Mouse (Mus musculus): ENCODE measurements at regions not wholly inside any gene's neighbourhood (a gene's known extent, or its start where the extent isn't known, plus 50 kb on each side); places are given as distances from the start of the nearest gene placed in this dataset.

- DNase-seq (ENCODE audit: low spot score): peak; percentile 26
- Histone ChIP-seq H3K4me2 (ENCODE audit: low read length) (no peak overlapping the region), H3K36me3 (ENCODE audit: insufficient read depth, low read length) (no peaks in the 10 kb centered on the region), H3K4me3 (replicated peaks; ENCODE audit: low read depth, low read length) (no peak overlapping the region), H3K9ac (ENCODE audit: low read depth, low read length) (no peak overlapping the region), H3K27me3 (ENCODE audit: insufficient read depth, low read length) (no peaks in the 10 kb centered on the region), H3K4me1 (replicated peaks; ENCODE audit: insufficient read depth, low read length) (no peaks in the 10 kb centered on the region), H3K27ac (no peak overlapping the region), H3K9me3 (replicated peaks; ENCODE audit: low read length) (no peaks in the 10 kb centered on the region)
- peak; percentile 46; the same call in 1 of the 2 replicates for ATAC-seq (replicated peaks; ENCODE audit: low FRiP score, low read depth)
- TF ChIP-seq CTCF (IDR thresholded peaks at IDR 0.05; ENCODE audit: low read depth): no peak
- WGBS: 26% methylated on average over 8 of the region's 8 CpGs
Observed at GRCm38 (mm10) chr6:140288799-140289198, 135.1 kb upstream of the Plekha5 start.

- H3K4me3 ChIP-seq (replicated peaks; ENCODE audit: low read depth, low read length): no peak overlapping the region
- DNase-seq (ENCODE audit: low spot score) (no peak), ATAC-seq (replicated peaks; ENCODE audit: low FRiP score, low read depth) (no peak)
- 78% methylated on average over 7 of the region's 7 CpGs for WGBS
- H3K4me1 ChIP-seq (replicated peaks; ENCODE audit: insufficient read depth, low read length): peaks cover 4% of the 10 kb centered on the region; the same call in 1 of the 2 replicates
- no peak for TF ChIP-seq CTCF (IDR thresholded peaks at IDR 0.05; ENCODE audit: low read depth)
- H3K27ac ChIP-seq: no peak overlapping the region; the same call in 1 of the 2 replicates
- H3K9me3 ChIP-seq (replicated peaks; ENCODE audit: low read length): no peaks in the 10 kb centered on the region
- no peaks in the 10 kb centered on the region for H3K36me3 ChIP-seq (ENCODE audit: insufficient read depth, low read length)
- no peak overlapping the region for H3K9ac ChIP-seq (ENCODE audit: low read depth, low read length)
- H3K4me2 ChIP-seq (ENCODE audit: low read length): no peak overlapping the region
- no peaks in the 10 kb centered on the region for H3K27me3 ChIP-seq (ENCODE audit: insufficient read depth, low read length)
Observed at GRCm38 (mm10) chr6:140282285-140282577, 141.6 kb upstream of the Plekha5 start.

- H3K27ac ChIP-seq: peak overlapping the region; percentile 68; the same call in 1 of the 2 replicates
- H3K4me2 ChIP-seq (ENCODE audit: low read length): no peak overlapping the region
- no peak for ATAC-seq (replicated peaks; ENCODE audit: low FRiP score, low read depth)
Observed at GRCm38 (mm10) chr6:140281488-140282284, 142.2 kb upstream of the Plekha5 start.

GRCm38 (mm10) chr6:140280817-140281475 lies 142.9 kb upstream of the Plekha5 start:
- no peaks in the 10 kb centered on the region for H3K27me3 ChIP-seq (ENCODE audit: insufficient read depth, low read length)
- H3K27ac ChIP-seq: peak overlapping the region; percentile 68
- no peak overlapping the region for H3K4me3 ChIP-seq (replicated peaks; ENCODE audit: low read depth, low read length)
- H3K4me1 ChIP-seq (replicated peaks; ENCODE audit: insufficient read depth, low read length): peaks cover 4% of the 10 kb centered on the region; the same call in 1 of the 2 replicates
- TF ChIP-seq CTCF (IDR thresholded peaks at IDR 0.05; ENCODE audit: low read depth): no peak
- no peaks in the 10 kb centered on the region for H3K36me3 ChIP-seq (ENCODE audit: insufficient read depth, low read length)
- H3K4me2 ChIP-seq (ENCODE audit: low read length): no peak overlapping the region
- peak; percentile 83 for ATAC-seq (replicated peaks; ENCODE audit: low FRiP score, low read depth)
- H3K9ac ChIP-seq (ENCODE audit: low read depth, low read length): no peak overlapping the region
- peak; percentile 33 for DNase-seq (ENCODE audit: low spot score)
- WGBS: 44% methylated on average over 9 of the region's 9 CpGs
- H3K9me3 ChIP-seq (replicated peaks; ENCODE audit: low read length): no peaks in the 10 kb centered on the region

More at GRCm38 (mm10) chr6:140281488-140282284, 142.2 kb upstream of the Plekha5 start:
- Histone ChIP-seq H3K4me1 (replicated peaks; ENCODE audit: insufficient read depth, low read length) (peaks cover 4% of the 10 kb centered on the region; the same call in 1 of the 2 replicates), H3K27me3 (ENCODE audit: insufficient read depth, low read length) (no peaks in the 10 kb centered on the region), H3K9me3 (replicated peaks; ENCODE audit: low read length) (no peaks in the 10 kb centered on the region), H3K9ac (ENCODE audit: low read depth, low read length) (no peak overlapping the region), H3K4me3 (replicated peaks; ENCODE audit: low read depth, low read length) (no peak overlapping the region), H3K36me3 (ENCODE audit: insufficient read depth, low read length) (no peaks in the 10 kb centered on the region)
- DNase-seq (ENCODE audit: low spot score): peak; percentile 33
- TF ChIP-seq CTCF (IDR thresholded peaks at IDR 0.05; ENCODE audit: low read depth): no peak
- WGBS: 45% methylated on average over 17 of the region's 17 CpGs

- DNase-seq (ENCODE audit: low spot score): no peak
- H3K27ac ChIP-seq: 0 out of 2 replicates have a peak overlapping the region, but pooled peaks have one; percentile 26
- no peak for TF ChIP-seq CTCF (IDR thresholded peaks at IDR 0.05; ENCODE audit: low read depth)
- H3K36me3 ChIP-seq (ENCODE audit: insufficient read depth, low read length): no peaks in the 10 kb centered on the region
- no peak for ATAC-seq (replicated peaks; ENCODE audit: low FRiP score, low read depth)
- no peak overlapping the region for H3K4me2 ChIP-seq (ENCODE audit: low read length)
- H3K9ac ChIP-seq (ENCODE audit: low read depth, low read length): no peak overlapping the region
- no peak overlapping the region for H3K4me3 ChIP-seq (replicated peaks; ENCODE audit: low read depth, low read length)
- peaks cover 4% of the 10 kb centered on the region; the same call in 1 of the 2 replicates for H3K4me1 ChIP-seq (replicated peaks; ENCODE audit: insufficient read depth, low read length)
- H3K9me3 ChIP-seq (replicated peaks; ENCODE audit: low read length): no peaks in the 10 kb centered on the region
- 75% methylated on average over 8 of the region's 8 CpGs for WGBS
- no peaks in the 10 kb centered on the region for H3K27me3 ChIP-seq (ENCODE audit: insufficient read depth, low read length)
Observed at GRCm38 (mm10) chr6:140279736-140280370, 144.0 kb upstream of the Plekha5 start.

GRCm38 (mm10) chr6:140278750-140279149 lies 145.1 kb upstream of the Plekha5 start:
- H3K27me3 ChIP-seq (ENCODE audit: insufficient read depth, low read length): no peaks in the 10 kb centered on the region
- WGBS: 15% methylated on average over 5 of the region's 5 CpGs
- no peak overlapping the region for H3K9ac ChIP-seq (ENCODE audit: low read depth, low read length)
- H3K4me1 ChIP-seq (replicated peaks; ENCODE audit: insufficient read depth, low read length): peaks cover 4% of the 10 kb centered on the region; the same call in 1 of the 2 replicates
- DNase-seq (ENCODE audit: low spot score) (peak; percentile 84), ATAC-seq (replicated peaks; ENCODE audit: low FRiP score, low read depth) (no peak)
- no peak overlapping the region for H3K4me3 ChIP-seq (replicated peaks; ENCODE audit: low read depth, low read length)
- no peaks in the 10 kb centered on the region for H3K9me3 ChIP-seq (replicated peaks; ENCODE audit: low read length)
- no peak overlapping the region for H3K4me2 ChIP-seq (ENCODE audit: low read length)
- no peaks in the 10 kb centered on the region for H3K36me3 ChIP-seq (ENCODE audit: insufficient read depth, low read length)
- H3K27ac ChIP-seq: no peak overlapping the region
- no peak for TF ChIP-seq CTCF (IDR thresholded peaks at IDR 0.05; ENCODE audit: low read depth)

All from kidney, postnatal 0 days (tissue).